ENCODE assay signal across 18 mouse cellular contexts in the genomic region with DNA sequence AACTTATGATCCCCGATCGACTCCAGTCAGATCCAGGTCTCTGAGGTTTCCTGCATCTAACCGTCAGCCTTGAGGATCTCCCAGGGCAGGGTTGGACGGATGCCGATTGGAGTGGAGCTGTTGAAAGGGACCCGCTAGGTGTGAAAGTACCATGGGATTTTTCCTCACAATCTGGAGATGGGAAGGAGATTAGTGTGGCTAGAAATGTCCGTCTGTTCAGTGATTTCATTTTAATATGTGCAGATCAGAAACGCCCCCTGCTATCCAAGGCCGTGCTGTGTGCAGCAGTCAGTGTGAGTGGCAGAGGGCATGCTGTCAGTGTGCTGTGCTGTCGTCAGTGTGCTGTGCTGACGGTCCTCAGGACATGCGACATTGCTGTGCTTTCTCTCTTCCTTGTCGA.
A peak's percentile ranks its signal among the peaks of the same experiment; 100 is the strongest.
DNase-seq lines count a peak whose midpoint lies in the region; ATAC-seq and TF ChIP-seq lines count a peak whose summit lies in the region.
"Had no signal": no experiment of that assay in that cellular context is flagged by ENCODE, and none has a peak within 500 bp of the region (broad histone marks: within the 10 kb centered on the region; RNA-seq: fewer than 3 reads in every experiment).

No protein-coding gene starts in this region.

- TF ChIP-seq CTCF in heart, adult 2 months (IDR thresholded peaks at IDR 0.05) = no peak
- TF ChIP-seq CTCF in left cerebral cortex, adult 2 months (IDR thresholded peaks at IDR 0.05) = no peak

- 0 out of 2 replicates have a peak, but pooled peaks have one; percentile 18 for ATAC-seq in heart, embryonic 14.5 days (ENCODE audit: insufficient number of reproducible peaks, insufficient read depth, low FRiP score, low read depth)
- peak; percentile 58; the same call in 1 of the 2 replicates for ATAC-seq in midbrain, embryonic 13.5 days
- ATAC-seq in midbrain, embryonic 14.5 days (ENCODE audit: low FRiP score, low TSS enrichment) = no peak
- ATAC-seq: inflammation-experienced regulatory T-cells, adult 6 months; midbrain, embryonic 16.5 days had no signal

- H3K36me3 ChIP-seq in heart, embryonic 14.5 days (ENCODE audit: control insufficient read depth, insufficient read depth, low read length) = peaks cover 66% of the 10 kb centered on the region
- H3K36me3 ChIP-seq in heart, adult 2 months (ENCODE audit: control insufficient read depth, insufficient read depth, low read length) = peaks cover 4% of the 10 kb centered on the region; the same call in 1 of the 2 replicates
- H3K36me3 ChIP-seq in midbrain, embryonic 13.5 days = no peaks in the 10 kb centered on the region
- no peaks in the 10 kb centered on the region for H3K36me3 ChIP-seq in midbrain, embryonic 14.5 days (ENCODE audit: control insufficient read depth, insufficient read depth, low read length)
- H3K36me3 ChIP-seq: liver, embryonic 15.5 days had no signal

- H3K4me3 ChIP-seq in heart, embryonic 14.5 days (ENCODE audit: control insufficient read depth in 1 of 2, insufficient read depth in 1 of 2, low read depth in 1 of 2, low read length in 2 of 2) = no peak overlapping the region
- H3K4me3 ChIP-seq in heart, adult 2 months = no peak overlapping the region
- no peak overlapping the region for H3K4me3 ChIP-seq in midbrain, embryonic 13.5 days (replicated peaks)
- H3K4me3 ChIP-seq in midbrain, embryonic 14.5 days (replicated peaks; ENCODE audit: low read depth, low read length) = no peak overlapping the region
- no peak overlapping the region for H3K4me3 ChIP-seq in left cerebral cortex, adult 2 months
- H3K4me3 ChIP-seq: heart, embryonic 10.5 days; limb, embryonic 15.5 days; liver, embryonic 15.5 days had no signal

- no peak overlapping the region for H3K9ac ChIP-seq in heart, embryonic 14.5 days (ENCODE audit: low read length)
- H3K9ac ChIP-seq in heart, adult 2 months (ENCODE audit: low read depth, low read length) = no peak overlapping the region
- no peak overlapping the region for H3K9ac ChIP-seq in midbrain, embryonic 13.5 days (replicated peaks)
- no peak overlapping the region for H3K9ac ChIP-seq in midbrain, embryonic 14.5 days (replicated peaks; ENCODE audit: low read length)
- H3K9ac ChIP-seq: limb, embryonic 15.5 days; liver, embryonic 15.5 days had no signal

- peaks cover 4 to 10% of the 10 kb centered on the region in 2 experiments; a peak in 3 of 4 replicates for H3K4me1 ChIP-seq in heart, embryonic 14.5 days (ENCODE audit: control insufficient read depth in 2 of 2, insufficient read depth in 2 of 2, low read length in 2 of 2)
- peaks cover 15% of the 10 kb centered on the region for H3K4me1 ChIP-seq in heart, adult 2 months (ENCODE audit: control insufficient read depth, insufficient read depth, low read length)
- 0 out of 2 replicates have a peak, but pooled peaks cover 5% of the 10 kb centered on the region for H3K4me1 ChIP-seq in midbrain, embryonic 13.5 days (replicated peaks)
- no peaks in the 10 kb centered on the region for H3K4me1 ChIP-seq in midbrain, embryonic 14.5 days (ENCODE audit: control insufficient read depth, insufficient read depth, low read length)
- H3K4me1 ChIP-seq: liver, embryonic 15.5 days had no signal

- H3K79me2 ChIP-seq in heart, adult 2 months (replicated peaks; ENCODE audit: control insufficient read depth, insufficient read depth, low read length) = no peaks in the 10 kb centered on the region

- TF ChIP-seq EP300 in heart, adult 2 months (IDR thresholded peaks at IDR 0.05; ENCODE audit: insufficient read depth, low read depth, low read length) = no peak

- H3K9me3 ChIP-seq in heart, embryonic 14.5 days (ENCODE audit: control insufficient read depth, low read length) = no peaks in the 10 kb centered on the region
- no peaks in the 10 kb centered on the region for H3K9me3 ChIP-seq in midbrain, embryonic 13.5 days
- H3K9me3 ChIP-seq in midbrain, embryonic 14.5 days (ENCODE audit: control insufficient read depth, low read length) = no peaks in the 10 kb centered on the region
- H3K9me3 ChIP-seq: heart, embryonic 10.5 days; limb, embryonic 15.5 days; liver, embryonic 15.5 days had no signal

- no peaks in the 10 kb centered on the region for H3K27me3 ChIP-seq in heart, embryonic 14.5 days (ENCODE audit: control insufficient read depth, insufficient read depth, low read length)
- no peaks in the 10 kb centered on the region for H3K27me3 ChIP-seq in heart, adult 2 months (ENCODE audit: control insufficient read depth, insufficient read depth, low read length)
- no peaks in the 10 kb centered on the region for H3K27me3 ChIP-seq in midbrain, embryonic 13.5 days
- H3K27me3 ChIP-seq in midbrain, embryonic 14.5 days (ENCODE audit: control insufficient read depth, insufficient read depth, low read length) = no peaks in the 10 kb centered on the region
- H3K27me3 ChIP-seq: CH12.LX; limb, embryonic 15.5 days; liver, embryonic 15.5 days had no signal

- WGBS in heart, embryonic 14.5 days = 73% methylated on average over 13 of the region's 13 CpGs
- WGBS in heart, adult 2 months = 79% methylated on average over 13 of the region's 13 CpGs
- WGBS in midbrain, embryonic 13.5 days = 67% methylated on average over 13 of the region's 13 CpGs
- WGBS in midbrain, embryonic 14.5 days = 65% methylated on average over 13 of the region's 13 CpGs

- no peak for TF ChIP-seq POLR2A in heart, adult 2 months (IDR thresholded peaks at IDR 0.05; ENCODE audit: insufficient read depth, low read depth, low read length)

- H3K27ac ChIP-seq in heart, embryonic 14.5 days (replicated peaks in 1 of 2; ENCODE audit: control insufficient read depth in 1 of 2, insufficient read depth in 1 of 2, low read depth in 2 of 2, low read length in 2 of 2) = no peak overlapping the region
- H3K27ac ChIP-seq in heart, adult 2 months = no peak overlapping the region
- no peak overlapping the region for H3K27ac ChIP-seq in midbrain, embryonic 13.5 days
- no peak overlapping the region for H3K27ac ChIP-seq in midbrain, embryonic 14.5 days (replicated peaks; ENCODE audit: low read depth, low read length)
- H3K27ac ChIP-seq in left cerebral cortex, adult 2 months = no peak overlapping the region
- H3K27ac ChIP-seq: heart, embryonic 10.5 days; limb, embryonic 15.5 days; liver, embryonic 15.5 days had no signal

- intact Hi-C loops in heart, adult 2 months (cut with DNase I) = loop anchor here (5.0 kb wide), 1 partner anchor 69 kb away; the partner anchor contains the start of gene Wdsub1
- intact Hi-C loops in left cerebral cortex, adult 2 months (cut with DNase I) = no loop called here

- peak; percentile 29 for DNase-seq in adrenal gland, postnatal 14 days
- DNase-seq in adrenal gland, postnatal 4 days (ENCODE audit: low spot score in 2 of 2) = no peak
- no peak for DNase-seq in heart, adult 2 months
- no peak for DNase-seq in midbrain, embryonic 14.5 days
- peak; percentile 54 to 79 for DNase-seq in cerebellum, postnatal 25 days
- no peak for DNase-seq in left cerebral cortex, adult 2 months (ENCODE audit: extremely low spot score in 1 of 2, low spot score in 2 of 2)
- DNase-seq: heart, postnatal 10 days; kidney, adult 2 months; kidney, postnatal 10 days; thymus, postnatal 14 days had no signal

- no peak overlapping the region for H3K4me2 ChIP-seq in heart, embryonic 14.5 days (ENCODE audit: low read length)
- no peak overlapping the region for H3K4me2 ChIP-seq in midbrain, embryonic 13.5 days (replicated peaks)
- no peak overlapping the region for H3K4me2 ChIP-seq in midbrain, embryonic 14.5 days (ENCODE audit: low read length)
- H3K4me2 ChIP-seq: limb, embryonic 15.5 days; liver, embryonic 15.5 days had no signal

Comparison
In these comparisons a context has a peak if more than half of its experiments do, and no peak if none do; other contexts are left out.
1. DNase-seq: peak in adrenal gland, postnatal 14 days (single experiment) and cerebellum, postnatal 25 days (2 of 2); none in adrenal gland, postnatal 4 days (0 of 2), heart, adult 2 months (0 of 2), midbrain, embryonic 14.5 days (single experiment) and left cerebral cortex, adult 2 months (0 of 2).